Mouse (Mus musculus) intestine, embryonic 15.5 days (tissue): ENCODE measurements around the gene Trim25. TPM values are rescaled to one million over a fixed set of nuclear protein-coding genes. Genes with fewer than 3 reads are reported as not detected.

Experiments used
- ATAC-seq: fragments of 200-750 bp; cut with Nextera tagmentation; 2 replicates; pipeline ENCODE4 v1.8.0; 2017; ENCODE audit warnings: moderate TSS enrichment, moderate library complexity
- H3K27ac ChIP-seq: fragments of 300-500 bp; sonication (generic); 2 replicates; pipeline ENCODE4 v1.5.1; 2015; ENCODE audit warnings: mild to moderate bottlenecking, inconsistent platforms
- H3K27me3 ChIP-seq: fragments of 300-500 bp; sonication (generic); replicated peaks from 2 replicates; pipeline ENCODE4 v1.6.1; 2015; ENCODE audit warnings: inconsistent platforms
- H3K36me3 ChIP-seq: fragments of 300-500 bp; sonication (generic); 2 replicates; pipeline ENCODE4 v1.6.1; 2015; ENCODE audit warnings: inconsistent platforms
- H3K4me1 ChIP-seq: fragments of 300-500 bp; sonication (generic); replicated peaks from 2 replicates; pipeline ENCODE4 v1.6.1; 2015; ENCODE audit warnings: inconsistent platforms
- H3K4me2 ChIP-seq: fragments of 300-500 bp; sonication (generic); replicated peaks from 2 replicates; pipeline ENCODE4 v1.6.1; 2015; ENCODE audit warnings: mild to moderate bottlenecking, inconsistent platforms
- H3K4me3 ChIP-seq: fragments of 300-500 bp; sonication (generic); replicated peaks from 2 replicates; pipeline ENCODE4 v1.5.1; 2015; ENCODE audit warnings: inconsistent platforms
- H3K9ac ChIP-seq: fragments of 300-500 bp; sonication (generic); 2 replicates; pipeline ENCODE4 v1.6.1; 2015; ENCODE audit warnings: inconsistent platforms
- H3K9me3 ChIP-seq: fragments of 300-500 bp; sonication (generic); 2 replicates; pipeline ENCODE4 v1.6.1; 2016; ENCODE audit warnings: inconsistent platforms
- WGBS: fragments of 180-500 bp; shearing (Covaris S2); methylation state at CpG from one replicate; pipeline ENCODE4 v1.1.7; 2015; 5-methylcytosine and 5-hydroxymethylcytosine counted together
- polyA plus RNA-seq: library from polyadenylated mRNA; unstranded; fragments of >200 nt; fragmentation: Nextera tagmentation; extraction: Ambion mirVana; gene quantifications from 2 replicates; pipeline ENCODE4 v1.2.1, GENCODE M21; 2015

The Trim25 gene
- polyA plus RNA-seq, 1 experiment from 2014 or later = 29.0 TPM

DNA sequence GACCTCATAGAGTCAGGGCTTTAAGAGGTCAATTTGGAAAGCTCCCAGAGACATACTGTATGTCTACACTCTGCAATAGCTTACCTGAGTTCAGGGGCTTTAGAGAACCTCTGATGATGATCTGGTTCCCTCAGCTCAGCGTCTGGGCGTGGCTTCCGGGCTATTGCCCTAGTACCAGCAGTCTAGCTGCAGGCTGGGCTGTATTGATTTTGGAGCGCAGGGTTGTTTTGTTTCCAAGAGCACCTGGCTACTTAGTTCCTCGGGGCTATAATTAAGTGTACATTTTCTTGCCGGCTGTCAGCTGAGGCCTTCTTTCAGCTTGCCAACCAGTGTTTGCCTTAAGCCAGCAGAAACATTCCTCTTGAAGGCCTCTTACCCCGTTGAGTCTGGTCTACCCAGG is 10.3 kb downstream of the Trim25 start:
- no peak overlapping the region for H3K4me3 ChIP-seq
- WGBS = 59% methylated on average over 7 of the region's 7 CpGs
- H3K27ac ChIP-seq = no peak overlapping the region
- 0 out of 2 replicates have a peak, but pooled peaks have one; percentile 45 for ATAC-seq
- H3K27me3 ChIP-seq = no peaks in the 10 kb centered on the region
- no peak overlapping the region for H3K9ac ChIP-seq
- no peaks in the 10 kb centered on the region for H3K4me1 ChIP-seq
- H3K36me3 ChIP-seq = peaks cover 29% of the 10 kb centered on the region
- H3K9me3 ChIP-seq = no peaks in the 10 kb centered on the region
- no peak overlapping the region for H3K4me2 ChIP-seq

GRCm38 (mm10) chr11:89012241-89012640 is 13.1 kb downstream of the Trim25 start:
- Histone ChIP-seq H3K27ac (no peak overlapping the region), H3K36me3 (peaks cover 36% of the 10 kb centered on the region), H3K4me2 (no peak overlapping the region), H3K9me3 (no peaks in the 10 kb centered on the region), H3K4me3 (no peak overlapping the region), H3K4me1 (no peaks in the 10 kb centered on the region), H3K9ac (no peak overlapping the region), H3K27me3 (no peaks in the 10 kb centered on the region)
- peak; percentile 61 for ATAC-seq
- 84% methylated on average over 5 of the region's 5 CpGs for whole genome bisulfite sequencing

DNA sequence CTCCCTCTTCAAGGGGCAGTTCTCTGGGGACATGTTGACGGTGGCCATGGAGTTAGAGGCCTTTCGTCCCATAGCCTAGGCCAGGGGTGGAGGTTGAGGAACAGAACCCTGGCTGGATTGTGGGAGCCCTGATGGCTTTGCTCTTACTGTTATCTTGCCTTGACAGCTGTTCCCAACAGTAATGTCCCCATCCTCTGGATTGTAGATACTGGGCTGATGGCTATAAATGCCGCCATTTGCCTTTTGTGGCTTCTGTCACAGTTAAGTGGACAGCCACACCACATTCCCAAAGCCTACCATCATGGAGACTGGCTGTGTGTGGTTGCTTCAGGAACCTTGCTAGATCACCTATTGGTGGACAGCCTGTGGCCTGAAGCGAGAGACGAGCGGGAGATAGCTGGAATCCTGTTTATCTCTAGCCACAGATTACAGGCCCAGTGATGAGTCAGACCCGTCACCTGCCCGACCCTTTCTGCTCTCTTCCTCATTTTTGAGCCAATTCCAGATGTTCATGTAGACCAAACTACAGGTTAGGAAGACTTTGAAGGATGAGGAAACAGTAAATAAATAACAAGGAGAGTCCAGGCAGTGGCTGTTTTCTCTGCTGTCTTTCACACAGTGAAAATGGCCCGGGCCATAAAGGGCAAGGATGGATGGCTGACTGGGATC is 18.5 kb downstream of the Trim25 start:
- H3K27me3 ChIP-seq = no peaks in the 10 kb centered on the region
- no peak overlapping the region for H3K9ac ChIP-seq
- H3K9me3 ChIP-seq = no peaks in the 10 kb centered on the region
- ATAC-seq = no peak
- peaks cover 17% of the 10 kb centered on the region; the same call in 1 of the 2 replicates for H3K4me1 ChIP-seq
- H3K27ac ChIP-seq = no peak overlapping the region
- H3K36me3 ChIP-seq = peaks cover 18% of the 10 kb centered on the region
- WGBS = 85% methylated on average over 9 of the region's 9 CpGs
- no peak overlapping the region for H3K4me3 ChIP-seq
- no peak overlapping the region for H3K4me2 ChIP-seq

GRCm38 (mm10) chr11:89020681-89021305 is 21.6 kb downstream of the Trim25 start:
- Histone ChIP-seq H3K9ac (no peak overlapping the region), H3K4me2 (no peak overlapping the region), H3K27me3 (no peaks in the 10 kb centered on the region), H3K36me3 (peaks cover 7% of the 10 kb centered on the region; the same call in 1 of the 2 replicates), H3K27ac (0 out of 2 replicates have a peak overlapping the region, but pooled peaks have one; percentile 17), H3K4me3 (no peak overlapping the region), H3K4me1 (peaks cover 29% of the 10 kb centered on the region), H3K9me3 (no peaks in the 10 kb centered on the region)
- no peak for ATAC-seq
- 60% methylated on average over 9 of the region's 9 CpGs for WGBS

- Histone ChIP-seq H3K27me3 (no peaks in the 10 kb centered on the region), H3K36me3 (no peaks in the 10 kb centered on the region), H3K4me1 (peaks cover 29% of the 10 kb centered on the region), H3K27ac (peak overlapping the region; percentile 79), H3K4me3 (no peak overlapping the region), H3K4me2 (no peak overlapping the region), H3K9me3 (no peaks in the 10 kb centered on the region), H3K9ac (no peak overlapping the region)
- 65% methylated on average over 7 of the region's 7 CpGs for WGBS
- ATAC-seq = no peak
Observed at GRCm38 (mm10) chr11:89021687-89022086, 22.5 kb downstream of the Trim25 start.

- no peaks in the 10 kb centered on the region for H3K9me3 ChIP-seq
- H3K27ac ChIP-seq = peak overlapping the region; percentile 79
- no peak overlapping the region for H3K9ac ChIP-seq
- peaks cover 29% of the 10 kb centered on the region for H3K4me1 ChIP-seq
- 33% methylated on average over 8 of the region's 8 CpGs for WGBS
- 0 out of 2 replicates have a peak overlapping the region, but pooled peaks have one; percentile 1 for H3K4me2 ChIP-seq
- no peak overlapping the region for H3K4me3 ChIP-seq
- no peaks in the 10 kb centered on the region for H3K36me3 ChIP-seq
- ATAC-seq = peak; percentile 75
- no peaks in the 10 kb centered on the region for H3K27me3 ChIP-seq
Observed at GRCm38 (mm10) chr11:89022120-89022731, 23.1 kb downstream of the Trim25 start.

GRCm38 (mm10) chr11:89023477-89023876 is 24.3 kb downstream of the Trim25 start:
- H3K4me2 ChIP-seq = no peak overlapping the region
- no peaks in the 10 kb centered on the region for H3K36me3 ChIP-seq
- 68% methylated on average over 10 of the region's 10 CpGs for WGBS
- H3K4me1 ChIP-seq = peaks cover 36% of the 10 kb centered on the region
- ATAC-seq = no peak
- H3K27me3 ChIP-seq = no peaks in the 10 kb centered on the region
- no peaks in the 10 kb centered on the region for H3K9me3 ChIP-seq
- H3K4me3 ChIP-seq = no peak overlapping the region
- peak overlapping the region; percentile 79 for H3K27ac ChIP-seq
- no peak overlapping the region for H3K9ac ChIP-seq

DNA sequence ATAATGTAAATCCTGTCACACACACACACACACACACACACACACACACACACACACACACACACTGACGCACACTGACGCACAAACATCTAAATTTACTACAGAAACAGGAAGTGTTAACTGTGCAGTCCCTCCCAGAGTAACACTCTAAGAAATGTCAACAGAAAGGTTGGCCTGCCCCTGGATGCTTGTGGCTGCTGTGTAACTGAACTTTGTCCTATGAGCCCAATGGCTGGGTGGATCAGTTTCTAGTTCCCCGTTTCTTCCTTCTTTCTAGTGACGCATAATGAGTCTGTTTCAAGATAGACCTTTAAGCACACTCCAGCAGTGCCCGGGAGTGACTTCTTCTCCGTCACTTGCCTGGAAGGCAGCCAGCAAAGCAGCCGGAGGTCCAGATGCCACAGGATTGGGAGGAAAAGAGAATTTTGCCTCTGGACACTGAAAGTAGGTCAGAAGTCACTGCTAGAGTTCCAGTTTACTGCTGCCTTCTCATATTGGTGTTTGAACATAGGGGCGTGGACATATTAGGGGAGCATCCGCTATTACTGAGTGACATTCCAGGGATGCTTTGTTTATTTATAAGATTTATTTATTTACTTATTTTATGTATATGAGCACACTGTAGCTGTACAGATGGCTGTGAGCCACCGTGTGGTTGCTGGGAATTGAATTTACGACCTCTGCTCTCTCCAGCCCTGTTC is 25.2 kb downstream of the Trim25 start:
- Histone ChIP-seq H3K27me3 (no peaks in the 10 kb centered on the region), H3K4me2 (peak overlapping the region; percentile 35), H3K36me3 (no peaks in the 10 kb centered on the region), H3K27ac (peak overlapping the region; percentile 79), H3K4me3 (no peak overlapping the region), H3K4me1 (peaks cover 38% of the 10 kb centered on the region), H3K9ac (no peak overlapping the region), H3K9me3 (no peaks in the 10 kb centered on the region)
- ATAC-seq = peak; percentile 76
- 21% methylated on average over 11 of the region's 11 CpGs for WGBS

DNA sequence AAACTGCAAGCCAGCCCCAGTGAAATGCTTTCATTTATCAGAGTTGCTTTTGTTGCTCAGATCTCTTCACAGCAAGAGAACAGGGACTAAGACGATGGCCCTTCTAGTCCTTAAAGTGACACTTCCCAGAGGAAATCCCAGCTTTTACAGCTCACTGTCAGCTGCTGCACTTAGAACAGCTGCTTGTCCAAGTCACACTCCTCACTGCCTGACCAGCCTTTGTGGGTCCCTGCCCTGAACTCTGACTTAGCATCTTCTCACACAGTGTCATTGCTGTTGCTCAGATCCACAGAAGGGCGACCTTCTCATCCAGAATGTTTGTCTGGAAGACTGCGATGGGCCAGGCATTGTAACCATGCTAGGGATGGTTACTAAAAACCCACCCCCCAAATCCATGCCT is 26.4 kb downstream of the Trim25 start:
- 75% methylated on average over 3 of the region's 3 CpGs for WGBS
- Histone ChIP-seq H3K4me1 (peaks cover 38% of the 10 kb centered on the region), H3K27me3 (no peaks in the 10 kb centered on the region), H3K9ac (no peak overlapping the region), H3K27ac (no peak overlapping the region), H3K36me3 (no peaks in the 10 kb centered on the region), H3K9me3 (no peaks in the 10 kb centered on the region), H3K4me3 (no peak overlapping the region), H3K4me2 (no peak overlapping the region)
- no peak for ATAC-seq

DNA sequence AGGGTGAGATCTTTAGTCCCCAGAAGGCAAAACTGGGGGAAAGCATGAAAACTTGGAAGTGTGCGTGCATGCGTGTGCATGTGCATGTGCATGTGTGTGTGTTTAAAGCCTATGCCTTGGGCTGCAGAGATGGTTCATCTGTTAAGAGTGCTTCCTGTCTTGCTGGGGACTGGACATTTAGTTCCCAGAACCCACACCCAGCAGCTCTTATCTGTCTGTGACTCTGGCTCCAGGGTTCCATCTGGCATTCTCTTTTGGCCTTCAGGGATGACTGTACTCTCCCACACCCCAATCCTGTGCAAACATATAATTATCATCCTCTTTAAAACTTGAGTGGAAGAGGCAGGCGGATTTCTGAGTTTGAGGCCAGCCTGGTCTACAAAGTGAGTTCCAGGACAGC is 26.9 kb downstream of the Trim25 start:
- no peak for ATAC-seq
- H3K27me3 ChIP-seq = no peaks in the 10 kb centered on the region
- 90% methylated on average over 3 of the region's 3 CpGs for WGBS
- H3K9me3 ChIP-seq = no peaks in the 10 kb centered on the region
- no peak overlapping the region for H3K9ac ChIP-seq
- H3K36me3 ChIP-seq = no peaks in the 10 kb centered on the region
- peaks cover 33% of the 10 kb centered on the region for H3K4me1 ChIP-seq
- no peak overlapping the region for H3K4me3 ChIP-seq
- no peak overlapping the region for H3K27ac ChIP-seq
- H3K4me2 ChIP-seq = no peak overlapping the region

- H3K4me2 ChIP-seq = no peak overlapping the region
- H3K27me3 ChIP-seq = no peaks in the 10 kb centered on the region
- WGBS = 57% methylated on average over 10 of the region's 10 CpGs
Observed at GRCm38 (mm10) chr11:89027955-89028361, 28.8 kb downstream of the Trim25 start.

GRCm38 (mm10) chr11:89028871-89029405 is 29.8 kb downstream of the Trim25 start:
- no peaks in the 10 kb centered on the region for H3K9me3 ChIP-seq
- ATAC-seq = 0 out of 2 replicates have a peak, but pooled peaks have one; percentile 24
- H3K4me1 ChIP-seq = peaks cover 20% of the 10 kb centered on the region
- no peak overlapping the region for H3K9ac ChIP-seq
- no peak overlapping the region for H3K4me3 ChIP-seq
- 37% methylated on average over 10 of the region's 10 CpGs for WGBS
- no peak overlapping the region for H3K4me2 ChIP-seq
- H3K27me3 ChIP-seq = no peaks in the 10 kb centered on the region
- H3K27ac ChIP-seq = 0 out of 2 replicates have a peak overlapping the region, but pooled peaks have one; percentile 22
- H3K36me3 ChIP-seq = no peaks in the 10 kb centered on the region

More at GRCm38 (mm10) chr11:89027955-89028361, 28.8 kb downstream of the Trim25 start:
- peak; percentile 3; the same call in 1 of the 2 replicates for ATAC-seq
- Histone ChIP-seq H3K4me1 (peaks cover 23% of the 10 kb centered on the region), H3K9me3 (no peaks in the 10 kb centered on the region), H3K36me3 (no peaks in the 10 kb centered on the region), H3K9ac (no peak overlapping the region), H3K27ac (no peak overlapping the region), H3K4me3 (no peak overlapping the region)
